Mouse (Mus musculus) MEL (cell line): ENCODE data around the gene Lnx1. TPM values are rescaled to one million over a fixed set of nuclear protein-coding genes. Genes with fewer than 3 reads are reported as not detected.
A peak's percentile ranks its signal among the peaks of the same experiment; 100 is the strongest.

ENCODE experiments used
- DNase-seq: peaks from one replicate; pipeline ENCODE4 v3.0.0; 2011; ENCODE audit warnings: low read depth, low spot score
- H3K27ac ChIP-seq: 2 replicates; pipeline ENCODE4 v1.5.1; 2012; ENCODE audit warnings: low read depth, mild to moderate bottlenecking, control low read depth, low read length, moderate library complexity; ENCODE audit not compliant: control insufficient read depth
- H3K27me3 ChIP-seq, 2 experiments: fragments of 150-350 bp in 1 of 2; sonication (generic) in 1 of 2; 2 replicates each; pipeline ENCODE4 v1.6.1; 2012; ENCODE audit warnings: low read length in 2 of 2, mild to moderate bottlenecking in 2 of 2, improper control_type of control experiment in 1 of 2, moderate library complexity in 1 of 2; ENCODE audit not compliant: insufficient read depth in 2 of 2, control insufficient read depth in 1 of 2
- H3K36me3 ChIP-seq, 2 experiments: 2 replicates each; pipeline ENCODE4 v1.6.1; 2012 to 2014; ENCODE audit warnings: low read length in 2 of 2, improper control_type of control experiment in 1 of 2, inconsistent platforms in 1 of 2, mild to moderate bottlenecking in 1 of 2; ENCODE audit not compliant: insufficient read depth in 2 of 2, control insufficient read depth in 1 of 2
- H3K4me1 ChIP-seq, 2 experiments: fragments of 150-350 bp in 1 of 2; sonication (generic) in 1 of 2; 2 replicates each; pipeline ENCODE4 v1.6.1; 2012; ENCODE audit warnings: low read length in 2 of 2, improper control_type of control experiment in 1 of 2, mild to moderate bottlenecking in 1 of 2; ENCODE audit not compliant: insufficient read depth in 2 of 2, control insufficient read depth in 1 of 2
- H3K4me3 ChIP-seq, 2 experiments: fragments of 150-350 bp in 1 of 2; sonication (generic) in 1 of 2; 2 replicates each; pipeline ENCODE4 v1.5.1; 2012; ENCODE audit warnings: low read depth in 2 of 2, low read length in 2 of 2, mild to moderate bottlenecking in 2 of 2, moderate library complexity in 2 of 2, control low read depth in 1 of 2, improper control_type of control experiment in 1 of 2; ENCODE audit not compliant: control insufficient read depth in 1 of 2, insufficient read depth in 1 of 2
- H3K79me2 ChIP-seq: 2 replicates; pipeline ENCODE4 v1.6.1; 2012; ENCODE audit warnings: mild to moderate bottlenecking, low read length, moderate library complexity; ENCODE audit not compliant: control insufficient read depth, poor library complexity, insufficient read depth
- H3K9ac ChIP-seq: 2 replicates; pipeline ENCODE4 v1.6.1; 2012; ENCODE audit warnings: low read depth, mild to moderate bottlenecking, control low read depth, low read length, moderate library complexity; ENCODE audit not compliant: control insufficient read depth, poor library complexity, severe bottlenecking
- H3K9me3 ChIP-seq: fragments of 150-350 bp; sonication (generic); replicated peaks from 2 replicates; pipeline ENCODE4 v1.6.1; 2012; ENCODE audit warnings: mild to moderate bottlenecking, low read length, improper control_type of control experiment, moderate library complexity; ENCODE audit not compliant: insufficient read depth
- CHD1 ChIP-seq: IDR thresholded peaks from 2 replicates; pipeline ENCODE4 v1.6.1; 2012; ENCODE audit warnings: low read depth, mild to moderate bottlenecking, inconsistent platforms, low read length, improper control_type of control experiment
- CHD2 ChIP-seq: IDR thresholded peaks from 2 replicates; pipeline ENCODE4 v1.6.1; 2011; ENCODE audit warnings: low read length, improper control_type of control experiment
- E2F4 ChIP-seq: IDR thresholded peaks from 2 replicates; pipeline ENCODE4 v1.6.1; 2011; ENCODE audit warnings: low read depth, low read length, improper control_type of control experiment, borderline replicate concordance
- ELF1 ChIP-seq: IDR thresholded peaks from 2 replicates; pipeline ENCODE4 v1.6.1; 2014; ENCODE audit warnings: low read depth, mild to moderate bottlenecking, inconsistent platforms, low read length, improper control_type of control experiment, moderate library complexity
- EP300 ChIP-seq, 2 experiments: IDR thresholded peaks; 2 replicates each; pipeline ENCODE4 v1.6.1; 2011; ENCODE audit warnings: improper control_type of control experiment in 2 of 2, low read length in 2 of 2, low read depth in 1 of 2, mild to moderate bottlenecking in 1 of 2
- ETS1 ChIP-seq: IDR thresholded peaks from 2 replicates; pipeline ENCODE4 v1.6.1; 2012; ENCODE audit warnings: low read depth, mild to moderate bottlenecking, inconsistent platforms, low read length, improper control_type of control experiment, moderate library complexity
- GABPA ChIP-seq: IDR thresholded peaks from 2 replicates; pipeline ENCODE4 v1.6.1; 2012; ENCODE audit warnings: low read depth, mild to moderate bottlenecking, inconsistent platforms, low read length, improper control_type of control experiment, moderate library complexity
- HCFC1 ChIP-seq: IDR thresholded peaks from 2 replicates; pipeline ENCODE4 v1.6.1; 2012; ENCODE audit warnings: low read depth, mild to moderate bottlenecking, inconsistent platforms, low read length, improper control_type of control experiment, moderate library complexity
- JUND ChIP-seq: IDR thresholded peaks from 2 replicates; pipeline ENCODE4 v1.6.1; 2011; ENCODE audit warnings: low read depth, mild to moderate bottlenecking, improper control_type of control experiment, low read length
- KAT2A ChIP-seq: conservative IDR thresholded peaks from 2 replicates; pipeline ENCODE4 v1.6.1; 2012; ENCODE audit warnings: low read depth, low read length, improper control_type of control experiment, inconsistent platforms
- MEF2A ChIP-seq: IDR thresholded peaks from 2 replicates; pipeline ENCODE4 v1.6.1; 2014; ENCODE audit warnings: low read depth, mild to moderate bottlenecking, inconsistent platforms, low read length, improper control_type of control experiment; ENCODE audit not compliant: poor library complexity, insufficient replicate concordance, severe bottlenecking; ENCODE audit errors: extremely low read depth
- MXI1 ChIP-seq: IDR thresholded peaks from 2 replicates; pipeline ENCODE4 v1.6.1; 2011; ENCODE audit warnings: mild to moderate bottlenecking, low read depth, low read length, improper control_type of control experiment
- MYC ChIP-seq: IDR thresholded peaks from 2 replicates; pipeline ENCODE4 v1.6.1; 2011; ENCODE audit warnings: low read depth, mild to moderate bottlenecking, low read length, improper control_type of control experiment, moderate library complexity
- NELFE ChIP-seq: IDR thresholded peaks from 2 replicates; pipeline ENCODE4 v1.6.1; 2011; ENCODE audit warnings: low read depth, low read length, improper control_type of control experiment
- POLR2AphosphoS2 ChIP-seq: IDR thresholded peaks from 2 replicates; pipeline ENCODE4 v1.6.1; 2011; ENCODE audit warnings: low read length, improper control_type of control experiment
- RCOR1 ChIP-seq: IDR thresholded peaks from 2 replicates; pipeline ENCODE4 v1.6.1; 2012; ENCODE audit warnings: low read depth, mild to moderate bottlenecking, inconsistent platforms, low read length, improper control_type of control experiment
- SIN3A ChIP-seq: IDR thresholded peaks from 2 replicates; pipeline ENCODE4 v1.6.1; 2012; ENCODE audit warnings: low read length, improper control_type of control experiment, inconsistent platforms
- SMC3 ChIP-seq: IDR thresholded peaks from 2 replicates; pipeline ENCODE4 v1.6.1; 2011; ENCODE audit warnings: low read depth, low read length, improper control_type of control experiment
- TBP ChIP-seq: IDR thresholded peaks from 2 replicates; pipeline ENCODE4 v1.8.0; 2011; ENCODE audit warnings: low read depth, low read length, improper control_type of control experiment
- TCF12 ChIP-seq: IDR thresholded peaks from 2 replicates; pipeline ENCODE4 v1.6.1; 2014; ENCODE audit warnings: low read depth, mild to moderate bottlenecking, inconsistent platforms, low read length, improper control_type of control experiment, moderate library complexity
- USF1 ChIP-seq: IDR thresholded peaks from 2 replicates; pipeline ENCODE4 v1.6.1; 2014; ENCODE audit warnings: low read depth, mild to moderate bottlenecking, inconsistent platforms, low read length, improper control_type of control experiment, moderate library complexity
- USF2 ChIP-seq, 2 experiments: IDR thresholded peaks; 2 replicates each; pipeline ENCODE4 v1.6.1; 2011 to 2012; ENCODE audit warnings: improper control_type of control experiment in 2 of 2, low read length in 2 of 2, borderline replicate concordance in 1 of 2, inconsistent platforms in 1 of 2, low read depth in 1 of 2, mild to moderate bottlenecking in 1 of 2; ENCODE audit not compliant: insufficient read depth in 1 of 2
- ZC3H11A ChIP-seq: IDR thresholded peaks from 2 replicates; pipeline ENCODE4 v1.6.1; 2012; ENCODE audit warnings: low read depth, mild to moderate bottlenecking, inconsistent platforms, low read length, improper control_type of control experiment
- ZKSCAN1 ChIP-seq: IDR thresholded peaks from 2 replicates; pipeline ENCODE4 v1.6.1; 2012; ENCODE audit warnings: low read depth, mild to moderate bottlenecking, inconsistent platforms, low read length, improper control_type of control experiment, moderate library complexity
- ZMIZ1 ChIP-seq: IDR thresholded peaks from 2 replicates; pipeline ENCODE4 v1.6.1; 2012; ENCODE audit warnings: low read depth, mild to moderate bottlenecking, inconsistent platforms, low read length, improper control_type of control experiment, moderate library complexity
- ZNF384 ChIP-seq: IDR thresholded peaks from 2 replicates; pipeline ENCODE4 v1.6.1; 2012; ENCODE audit warnings: low read depth, mild to moderate bottlenecking, inconsistent platforms, low read length, improper control_type of control experiment
- polyA plus RNA-seq, 2 experiments: library from polyadenylated mRNA; stranded (reverse) in 1 of 2; unstranded in 1 of 2; fragments of >175 nt in 1 of 2; fragments of >200 nt in 1 of 2; gene quantifications; 2 replicates each; pipeline versions ENCODE4 v1.2.1 to v1.2.4; 2012; ENCODE audit warnings: low replicate concordance in 2 of 2, low read depth in 1 of 2; ENCODE audit not compliant: insufficient read length in 2 of 2, insufficient read depth in 1 of 2, missing spikeins in 1 of 2
- total RNA-seq: library from RNA; depleted of rRNA; stranded (reverse); fragments of 300-350 nt; gene quantifications from 2 replicates; pipeline ENCODE4 v1.2.3, GENCODE M21; 2012

Gene Lnx1
- total and polyA plus RNA-seq, 3 experiments: 0.06 TPM; not detected in 2

DNA sequence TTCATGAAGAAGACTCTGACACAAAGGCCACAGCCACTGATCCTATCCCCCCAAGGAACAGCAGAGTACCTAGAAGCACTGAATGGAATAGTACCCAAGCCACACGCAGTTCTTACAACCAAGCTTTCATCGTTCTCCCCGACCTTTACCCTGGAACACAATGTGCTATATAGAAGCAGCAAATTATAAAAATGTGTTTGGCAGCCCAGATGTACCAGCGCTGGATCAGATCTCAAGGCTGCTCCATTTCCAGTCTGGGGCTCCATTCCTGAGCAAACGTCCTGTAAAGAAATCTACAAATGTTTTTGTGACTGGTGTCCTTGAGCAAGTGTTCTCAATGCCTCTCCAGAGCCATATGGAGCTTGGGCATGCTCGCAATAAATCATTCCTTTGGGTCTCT is 44.8 kb downstream of the Lnx1 start:
- Histone ChIP-seq H3K4me3 (no peak overlapping the region), H3K79me2 (no peaks in the 10 kb centered on the region), H3K27ac (no peak overlapping the region), H3K9ac (no peak overlapping the region), H3K27me3 (peaks cover 6 to 14% of the 10 kb centered on the region in 2 experiments), H3K9me3 (no peaks in the 10 kb centered on the region), H3K4me1 (peaks cover 0 to 3% of the 10 kb centered on the region in 2 experiments; a peak in 2 of 4 replicates), H3K36me3 (no peaks in the 10 kb centered on the region)
- TF ChIP-seq ETS1: no peak
- no peak for TF ChIP-seq TBP
- TF ChIP-seq KAT2A: no peak
- TF ChIP-seq ZC3H11A: no peak
- TF ChIP-seq ELF1: no peak
- no peak for TF ChIP-seq ZNF384
- no peak for TF ChIP-seq POLR2AphosphoS2
- TF ChIP-seq JUND: no peak
- no peak for TF ChIP-seq GABPA
- TF ChIP-seq TCF12: no peak
- TF ChIP-seq USF1: no peak
- TF ChIP-seq MXI1: no peak
- no peak for DNase-seq

DNA sequence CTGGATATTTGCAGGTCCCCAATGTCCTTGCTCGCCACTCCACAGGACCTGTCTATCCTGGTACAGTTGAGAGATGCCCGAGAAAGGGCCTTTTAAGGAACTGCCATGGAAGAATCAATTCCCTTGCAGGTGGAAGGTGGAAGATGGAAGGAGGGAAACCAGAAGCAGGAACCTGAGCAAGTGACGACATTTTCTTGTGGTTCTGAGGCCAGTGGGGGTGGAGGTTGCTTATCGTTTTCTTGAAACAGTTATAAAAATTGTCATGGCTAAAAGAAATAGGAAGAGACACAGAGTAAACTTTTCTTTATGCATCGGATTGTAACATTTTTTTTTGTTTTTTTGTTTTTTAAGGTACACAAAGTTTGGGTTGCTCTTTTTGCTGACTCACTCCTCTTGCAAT is 46.3 kb downstream of the Lnx1 start:
- Histone ChIP-seq H3K4me3 (no peak overlapping the region), H3K27ac (no peak overlapping the region)
- peak; percentile 29 for DNase-seq
- no peak for TF ChIP-seq USF1
- no peak for TF ChIP-seq HCFC1
- TF ChIP-seq USF2 (IDR thresholded peaks at IDR 0.05; ENCODE audit: borderline replicate concordance in 1 of 2, insufficient read depth in 1 of 2, low read depth in 1 of 2, low read length in 2 of 2): no peak
- peak; percentile 95 for TF ChIP-seq TBP
- TF ChIP-seq, all 39 proteins: peak for 1
- no peaks in the 10 kb centered on the region for H3K79me2 ChIP-seq
- no peaks in the 10 kb centered on the region for H3K36me3 ChIP-seq
- no peak overlapping the region for H3K9ac ChIP-seq
- peaks cover 4 to 5% of the 10 kb centered on the region in 2 experiments for H3K27me3 ChIP-seq
- H3K4me1 ChIP-seq: peaks cover 0 to 3% of the 10 kb centered on the region in 2 experiments; a peak in 2 of 4 replicates
- H3K9me3 ChIP-seq: no peaks in the 10 kb centered on the region

DNA sequence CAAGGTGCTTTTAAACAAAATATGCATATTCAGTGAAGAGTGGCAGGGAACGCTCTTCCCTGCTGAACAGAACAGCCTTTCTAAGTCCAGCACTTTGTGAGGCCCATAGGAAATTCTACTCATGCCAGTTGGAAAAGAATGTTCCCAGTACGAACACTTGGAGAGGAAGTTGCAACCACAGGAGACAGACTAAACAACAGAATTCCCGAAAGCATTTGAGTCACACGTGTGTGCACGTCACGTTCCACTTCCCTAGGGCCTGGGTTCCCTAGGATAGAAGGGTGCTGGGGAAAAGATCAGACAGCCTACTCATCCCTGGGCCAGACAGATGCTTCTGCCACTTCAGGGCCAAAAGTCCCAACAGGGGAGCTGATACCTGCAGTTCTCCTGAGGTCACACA is 48.2 kb downstream of the Lnx1 start:
- H3K9me3 ChIP-seq: no peaks in the 10 kb centered on the region
- H3K9ac ChIP-seq: no peak overlapping the region
- no peak for DNase-seq
- no peaks in the 10 kb centered on the region for H3K36me3 ChIP-seq
- no peaks in the 10 kb centered on the region for H3K79me2 ChIP-seq
- peaks cover 4 to 5% of the 10 kb centered on the region in 2 experiments for H3K27me3 ChIP-seq
- no peak overlapping the region for H3K4me3 ChIP-seq
- no peak overlapping the region for H3K27ac ChIP-seq
- H3K4me1 ChIP-seq: peaks cover 0 to 3% of the 10 kb centered on the region in 2 experiments; a peak in 2 of 4 replicates
- TF ChIP-seq MYC: no peak
- no peak for TF ChIP-seq ETS1
- TF ChIP-seq CHD1: no peak
- no peak for TF ChIP-seq ZKSCAN1
- TF ChIP-seq RCOR1: no peak
- TF ChIP-seq SIN3A: no peak
- TF ChIP-seq TCF12: no peak
- no peak for TF ChIP-seq SMC3
- TF ChIP-seq MEF2A: no peak
- no peak for TF ChIP-seq E2F4
- no peak for TF ChIP-seq NELFE
- TF ChIP-seq HCFC1: no peak
- TF ChIP-seq ZNF384: no peak
- no peak for TF ChIP-seq CHD2
- TF ChIP-seq ZMIZ1: no peak
- TF ChIP-seq EP300 (IDR thresholded peaks at IDR 0.05; ENCODE audit: low read depth in 1 of 2, low read length in 2 of 2): no peak
